Mouse (Mus musculus): ENCODE measurements around the gene Paqr5. TPM values are rescaled to one million over a fixed set of nuclear protein-coding genes. Genes with fewer than 3 reads are reported as not detected.

Gene Paqr5
- polyA plus RNA-seq, 1 experiment from 2014 or later = 0.38 TPM

GRCm38 (mm10) chr9:61979983-61980382, 46.7 kb downstream of the Paqr5 start:
- Histone ChIP-seq H3K27ac (replicated peaks; ENCODE audit: low read depth, low read length) (no peak overlapping the region), H3K4me1 (ENCODE audit: control insufficient read depth, insufficient read depth, low read length) (no peaks in the 10 kb centered on the region), H3K9me3 (ENCODE audit: control insufficient read depth, low read length) (no peaks in the 10 kb centered on the region), H3K4me2 (ENCODE audit: low read length) (no peak overlapping the region), H3K36me3 (ENCODE audit: control insufficient read depth, insufficient read depth, low read length) (no peaks in the 10 kb centered on the region), H3K9ac (replicated peaks; ENCODE audit: low read length) (no peak overlapping the region), H3K4me3 (replicated peaks; ENCODE audit: low read depth, low read length) (no peak overlapping the region), H3K27me3 (ENCODE audit: control insufficient read depth, insufficient read depth, low read length) (no peaks in the 10 kb centered on the region)
- DNase-seq (no peak), ATAC-seq (ENCODE audit: low FRiP score, low TSS enrichment) (no peak)
- 88% methylated on average over 2 of the region's 2 CpGs for WGBS

GRCm38 (mm10) chr9:61977258-61977945, 49.3 kb downstream of the Paqr5 start:
- Histone ChIP-seq H3K9ac (replicated peaks; ENCODE audit: low read length) (no peak overlapping the region), H3K4me1 (ENCODE audit: control insufficient read depth, insufficient read depth, low read length) (no peaks in the 10 kb centered on the region), H3K4me2 (ENCODE audit: low read length) (no peak overlapping the region), H3K27ac (replicated peaks; ENCODE audit: low read depth, low read length) (no peak overlapping the region), H3K36me3 (ENCODE audit: control insufficient read depth, insufficient read depth, low read length) (no peaks in the 10 kb centered on the region), H3K9me3 (ENCODE audit: control insufficient read depth, low read length) (no peaks in the 10 kb centered on the region), H3K4me3 (replicated peaks; ENCODE audit: low read depth, low read length) (no peak overlapping the region), H3K27me3 (ENCODE audit: control insufficient read depth, insufficient read depth, low read length) (no peaks in the 10 kb centered on the region)
- ATAC-seq (ENCODE audit: low FRiP score, low TSS enrichment) (no peak), DNase-seq (no peak)
- WGBS = 90% methylated on average over 13 of the region's 13 CpGs

GRCm38 (mm10) chr9:61972031-61972430, 54.6 kb downstream of the Paqr5 start:
- Histone ChIP-seq H3K4me3 (replicated peaks; ENCODE audit: low read depth, low read length) (no peak overlapping the region), H3K36me3 (ENCODE audit: control insufficient read depth, insufficient read depth, low read length) (no peaks in the 10 kb centered on the region)
- 55% methylated on average over 9 of the region's 9 CpGs for WGBS

GRCm38 (mm10) chr9:61971045-61971444, 55.6 kb downstream of the Paqr5 start:
- Histone ChIP-seq H3K4me3 (replicated peaks; ENCODE audit: low read depth, low read length) (no peak overlapping the region), H3K27ac (replicated peaks; ENCODE audit: low read depth, low read length) (no peak overlapping the region), H3K4me1 (ENCODE audit: control insufficient read depth, insufficient read depth, low read length) (peaks cover 6% of the 10 kb centered on the region), H3K9me3 (ENCODE audit: control insufficient read depth, low read length) (no peaks in the 10 kb centered on the region), H3K27me3 (ENCODE audit: control insufficient read depth, insufficient read depth, low read length) (no peaks in the 10 kb centered on the region), H3K4me2 (ENCODE audit: low read length) (no peak overlapping the region), H3K36me3 (ENCODE audit: control insufficient read depth, insufficient read depth, low read length) (no peaks in the 10 kb centered on the region), H3K9ac (replicated peaks; ENCODE audit: low read length) (no peak overlapping the region)
- no peak for ATAC-seq (ENCODE audit: low FRiP score, low TSS enrichment)
- DNase-seq = no peak
- WGBS = 84% methylated on average over 3 of the region's 3 CpGs

More at GRCm38 (mm10) chr9:61972031-61972430, 54.6 kb downstream of the Paqr5 start:
- no peak for DNase-seq
- no peak overlapping the region for H3K27ac ChIP-seq (replicated peaks; ENCODE audit: low read depth, low read length)
- H3K9ac ChIP-seq (replicated peaks; ENCODE audit: low read length) = no peak overlapping the region
- peaks cover 6% of the 10 kb centered on the region for H3K4me1 ChIP-seq (ENCODE audit: control insufficient read depth, insufficient read depth, low read length)
- no peaks in the 10 kb centered on the region for H3K9me3 ChIP-seq (ENCODE audit: control insufficient read depth, low read length)
- H3K27me3 ChIP-seq (ENCODE audit: control insufficient read depth, insufficient read depth, low read length) = no peaks in the 10 kb centered on the region
- no peak overlapping the region for H3K4me2 ChIP-seq (ENCODE audit: low read length)
- ATAC-seq (ENCODE audit: low FRiP score, low TSS enrichment) = no peak

GRCm38 (mm10) chr9:61967357-61967756, 59.3 kb downstream of the Paqr5 start:
- H3K36me3 ChIP-seq (ENCODE audit: control insufficient read depth, insufficient read depth, low read length) = no peaks in the 10 kb centered on the region
- no peak overlapping the region for H3K4me2 ChIP-seq (ENCODE audit: low read length)
- H3K27me3 ChIP-seq (ENCODE audit: control insufficient read depth, insufficient read depth, low read length) = no peaks in the 10 kb centered on the region
- 43% methylated on average over 10 of the region's 10 CpGs for WGBS
- DNase-seq (peak; percentile 37), ATAC-seq (ENCODE audit: low FRiP score, low TSS enrichment) (no peak)
- no peaks in the 10 kb centered on the region for H3K9me3 ChIP-seq (ENCODE audit: control insufficient read depth, low read length)
- H3K9ac ChIP-seq (replicated peaks; ENCODE audit: low read length) = no peak overlapping the region; the same call in 1 of the 2 replicates
- H3K27ac ChIP-seq (replicated peaks; ENCODE audit: low read depth, low read length) = no peak overlapping the region
- H3K4me1 ChIP-seq (ENCODE audit: control insufficient read depth, insufficient read depth, low read length) = peaks cover 6% of the 10 kb centered on the region
- no peak overlapping the region for H3K4me3 ChIP-seq (replicated peaks; ENCODE audit: low read depth, low read length)

- Histone ChIP-seq H3K9ac (replicated peaks; ENCODE audit: low read length) (no peak overlapping the region), H3K36me3 (ENCODE audit: control insufficient read depth, insufficient read depth, low read length) (no peaks in the 10 kb centered on the region), H3K27ac (replicated peaks; ENCODE audit: low read depth, low read length) (no peak overlapping the region), H3K4me1 (ENCODE audit: control insufficient read depth, insufficient read depth, low read length) (peaks cover 6% of the 10 kb centered on the region), H3K4me3 (replicated peaks; ENCODE audit: low read depth, low read length) (no peak overlapping the region), H3K4me2 (ENCODE audit: low read length) (no peak overlapping the region), H3K9me3 (ENCODE audit: control insufficient read depth, low read length) (no peaks in the 10 kb centered on the region), H3K27me3 (ENCODE audit: control insufficient read depth, insufficient read depth, low read length) (no peaks in the 10 kb centered on the region)
- no peak for ATAC-seq (ENCODE audit: low FRiP score, low TSS enrichment)
- WGBS = 94% methylated on average over 7 of the region's 7 CpGs
- no peak for DNase-seq
Observed at GRCm38 (mm10) chr9:61965987-61966386, 60.7 kb downstream of the Paqr5 start.

- DNase-seq (peak; percentile 87), ATAC-seq (ENCODE audit: low FRiP score, low TSS enrichment) (no peak)
- Histone ChIP-seq H3K27ac (replicated peaks; ENCODE audit: low read depth, low read length) (no peak overlapping the region), H3K4me1 (ENCODE audit: control insufficient read depth, insufficient read depth, low read length) (peaks cover 6% of the 10 kb centered on the region), H3K9me3 (ENCODE audit: control insufficient read depth, low read length) (no peaks in the 10 kb centered on the region), H3K27me3 (ENCODE audit: control insufficient read depth, insufficient read depth, low read length) (no peaks in the 10 kb centered on the region), H3K36me3 (ENCODE audit: control insufficient read depth, insufficient read depth, low read length) (no peaks in the 10 kb centered on the region), H3K9ac (replicated peaks; ENCODE audit: low read length) (no peak overlapping the region), H3K4me3 (replicated peaks; ENCODE audit: low read depth, low read length) (no peak overlapping the region), H3K4me2 (ENCODE audit: low read length) (no peak overlapping the region)
- 44% methylated on average over 4 of the region's 4 CpGs for WGBS
Observed at GRCm38 (mm10) chr9:61965411-61965930, 61.2 kb downstream of the Paqr5 start.

- Histone ChIP-seq H3K27me3 (ENCODE audit: control insufficient read depth, insufficient read depth, low read length) (no peaks in the 10 kb centered on the region), H3K27ac (replicated peaks; ENCODE audit: low read depth, low read length) (no peak overlapping the region), H3K4me2 (ENCODE audit: low read length) (no peak overlapping the region), H3K4me3 (replicated peaks; ENCODE audit: low read depth, low read length) (no peak overlapping the region), H3K9me3 (ENCODE audit: control insufficient read depth, low read length) (no peaks in the 10 kb centered on the region), H3K4me1 (ENCODE audit: control insufficient read depth, insufficient read depth, low read length) (peaks cover 6% of the 10 kb centered on the region), H3K36me3 (ENCODE audit: control insufficient read depth, insufficient read depth, low read length) (no peaks in the 10 kb centered on the region), H3K9ac (replicated peaks; ENCODE audit: low read length) (no peak overlapping the region)
- DNase-seq = no peak
- ATAC-seq (ENCODE audit: low FRiP score, low TSS enrichment) = no peak
- 77% methylated on average over 6 of the region's 6 CpGs for WGBS
Observed at GRCm38 (mm10) chr9:61963356-61963755, 63.3 kb downstream of the Paqr5 start.

- Histone ChIP-seq H3K27ac (replicated peaks; ENCODE audit: low read depth, low read length) (no peak overlapping the region), H3K4me1 (ENCODE audit: control insufficient read depth, insufficient read depth, low read length) (no peaks in the 10 kb centered on the region), H3K27me3 (ENCODE audit: control insufficient read depth, insufficient read depth, low read length) (no peaks in the 10 kb centered on the region), H3K4me2 (ENCODE audit: low read length) (no peak overlapping the region), H3K9ac (replicated peaks; ENCODE audit: low read length) (no peak overlapping the region), H3K4me3 (replicated peaks; ENCODE audit: low read depth, low read length) (no peak overlapping the region), H3K9me3 (ENCODE audit: control insufficient read depth, low read length) (no peaks in the 10 kb centered on the region), H3K36me3 (ENCODE audit: control insufficient read depth, insufficient read depth, low read length) (no peaks in the 10 kb centered on the region)
- 84% methylated on average over 4 of the region's 4 CpGs for WGBS
- ATAC-seq (ENCODE audit: low FRiP score, low TSS enrichment) (no peak), DNase-seq (no peak)
Observed at GRCm38 (mm10) chr9:61961181-61961580, 65.5 kb downstream of the Paqr5 start.

All from midbrain, embryonic 14.5 days (tissue).